Mouse (Mus musculus) layer of hippocampus, postnatal 36 days (tissue): Measurements from ENCODE around the gene Ucp3. TPM values are rescaled to one million over a fixed set of nuclear protein-coding genes. Genes with fewer than 3 reads are reported as not detected.
A peak's percentile ranks its signal among the peaks of the same experiment; 100 is the strongest.

Source experiments
- DNase-seq, 2 experiments: peaks; one replicate each; pipeline ENCODE4 v3.0.0; 2022
- total RNA-seq, 2 experiments: library from RNA; stranded (reverse); gene quantifications; 2 replicates each; pipeline ENCODE4 v1.2.3; 2021

Gene Ucp3
- 1 to 10 TPM; 1.3 to 2.5 TPM for total RNA-seq

- no peak for DNase-seq
Measured at GRCm38 (mm10) chr7:100472777-100473176, at the start of gene Ucp3. Ucp3 (plus strand) TSS chr7:100472990.

GRCm38 (mm10) chr7:100425795-100426194 lies 47.0 kb upstream of the Ucp3 start:
- DNase-seq = no peak

GRCm38 (mm10) chr7:100429102-100429501 lies 43.7 kb upstream of the Ucp3 start:
- peak; percentile 24 to 46 for DNase-seq

- DNase-seq = no peak
Measured at GRCm38 (mm10) chr7:100429911-100430310, 42.9 kb upstream of the Ucp3 start.

GRCm38 (mm10) chr7:100431103-100431502 lies 41.7 kb upstream of the Ucp3 start:
- no peak for DNase-seq

GRCm38 (mm10) chr7:100433295-100433694 lies 39.5 kb upstream of the Ucp3 start:
- no peak for DNase-seq

- no peak for DNase-seq
Measured at GRCm38 (mm10) chr7:100443728-100444127, 29.1 kb upstream of the Ucp3 start.

GRCm38 (mm10) chr7:100446271-100446670 lies 26.5 kb upstream of the Ucp3 start:
- no peak for DNase-seq

GRCm38 (mm10) chr7:100448530-100448929 lies 24.3 kb upstream of the Ucp3 start:
- DNase-seq = no peak

GRCm38 (mm10) chr7:100448985-100449384 lies 23.8 kb upstream of the Ucp3 start:
- no peak for DNase-seq

- DNase-seq = no peak
Measured at GRCm38 (mm10) chr7:100458153-100458552, 14.6 kb upstream of the Ucp3 start.

GRCm38 (mm10) chr7:100459862-100460261 lies 12.9 kb upstream of the Ucp3 start:
- DNase-seq = no peak

GRCm38 (mm10) chr7:100461621-100462151 lies 11.1 kb upstream of the Ucp3 start:
- peak; percentile 30 to 57 for DNase-seq

GRCm38 (mm10) chr7:100463194-100463593 lies 9.6 kb upstream of the Ucp3 start:
- DNase-seq = no peak

GRCm38 (mm10) chr7:100463757-100464156 lies 9.0 kb upstream of the Ucp3 start:
- DNase-seq = no peak

- no peak for DNase-seq
Measured at GRCm38 (mm10) chr7:100464248-100464647, 8.5 kb upstream of the Ucp3 start.

- no peak for DNase-seq
Measured at GRCm38 (mm10) chr7:100465248-100465647, 7.5 kb upstream of the Ucp3 start.

- DNase-seq = peak in 1 of 2 experiments; percentile 21
Measured at GRCm38 (mm10) chr7:100465656-100466309, 7.0 kb upstream of the Ucp3 start.

GRCm38 (mm10) chr7:100466781-100467510 lies 5.8 kb upstream of the Ucp3 start:
- DNase-seq = no peak

- DNase-seq = no peak
Measured at GRCm38 (mm10) chr7:100468761-100469160, 4.0 kb upstream of the Ucp3 start.

- DNase-seq = no peak
Measured at GRCm38 (mm10) chr7:100469502-100469901, 3.3 kb upstream of the Ucp3 start.

GRCm38 (mm10) chr7:100470796-100471406 lies 1.9 kb upstream of the Ucp3 start:
- DNase-seq = no peak

GRCm38 (mm10) chr7:100471407-100471797 lies 1.4 kb upstream of the Ucp3 start:
- DNase-seq = no peak
